Mouse (Mus musculus) thymus, adult 2 months (tissue): Measurements from ENCODE around the gene Itsn2. TPM values are rescaled to one million over a fixed set of nuclear protein-coding genes. Genes with fewer than 3 reads are reported as not detected.

Source experiments
- DNase-seq: peaks from one replicate; pipeline ENCODE4 v3.0.0; 2021
- H3K27ac ChIP-seq: fragments of 200-500 bp; 2 replicates; pipeline ENCODE4 v1.5.1; 2012; ENCODE audit warnings: low read length, control low read depth; ENCODE audit not compliant: control insufficient read depth, insufficient read depth
- H3K27me3 ChIP-seq: fragments of 200-500 bp; 2 replicates; pipeline ENCODE4 v1.6.1; 2012; ENCODE audit warnings: mild to moderate bottlenecking, low read length, moderate library complexity, mixed read lengths; ENCODE audit not compliant: control insufficient read depth, insufficient read depth
- H3K36me3 ChIP-seq: fragments of 200-500 bp; 2 replicates; pipeline ENCODE4 v1.6.1; 2012; ENCODE audit warnings: mild to moderate bottlenecking, low read length, moderate library complexity; ENCODE audit not compliant: control insufficient read depth, insufficient read depth
- H3K4me1 ChIP-seq: fragments of 200-500 bp; replicated peaks from 2 replicates; pipeline ENCODE4 v1.6.1; 2012; ENCODE audit warnings: low read length; ENCODE audit not compliant: control insufficient read depth, insufficient read depth
- H3K4me3 ChIP-seq: fragments of 200-500 bp; 2 replicates; pipeline ENCODE4 v1.5.1; 2012; ENCODE audit warnings: mild to moderate bottlenecking, low read length, control low read depth, moderate library complexity; ENCODE audit not compliant: control insufficient read depth, insufficient read depth
- CTCF ChIP-seq: fragments of 200-500 bp; IDR thresholded peaks from 2 replicates; pipeline ENCODE4 v1.5.1; 2012; ENCODE audit warnings: mild to moderate bottlenecking, control low read depth, low read length, moderate library complexity, borderline replicate concordance; ENCODE audit not compliant: control insufficient read depth, poor library complexity, insufficient read depth; ENCODE audit errors: extremely low read depth
- POLR2A ChIP-seq: fragments of 200-500 bp; IDR thresholded peaks from 2 replicates; pipeline ENCODE4 v1.6.1; 2012; ENCODE audit warnings: mild to moderate bottlenecking, low read length, control low read depth, moderate library complexity; ENCODE audit not compliant: control insufficient read depth, poor library complexity, insufficient read depth; ENCODE audit errors: extremely low read depth
- WGBS: fragments of 180-500 bp; shearing (Covaris S2); methylation state at CpG from one replicate; pipeline ENCODE4 v1.1.7; 2018; 5-methylcytosine and 5-hydroxymethylcytosine counted together
- polyA plus RNA-seq: library from polyadenylated mRNA; depleted of rRNA; stranded (reverse); fragments of >200 nt; gene quantifications from 2 replicates; pipeline ENCODE4 v1.2.3, GENCODE M21; 2012

The Itsn2 gene
- polyA plus RNA-seq, 1 experiment: 62.9 TPM

- Histone ChIP-seq H3K4me3 (no peak overlapping the region), H3K27me3 (no peaks in the 10 kb centered on the region), H3K27ac (no peak overlapping the region), H3K36me3 (no peaks in the 10 kb centered on the region), H3K4me1 (peaks cover 3% of the 10 kb centered on the region; the same call in 1 of the 2 replicates)
- TF ChIP-seq CTCF (no peak), POLR2A (no peak)
- WGBS: 89% methylated on average over 8 of the region's 8 CpGs
- no peak for DNase-seq
These were observed 6.4 kb downstream of the Itsn2 start for GRCm38 (mm10) chr12:4598666-4599428.

GRCm38 (mm10) chr12:4599713-4600112 is 7.3 kb downstream of the Itsn2 start:
- Histone ChIP-seq H3K27me3 (no peaks in the 10 kb centered on the region), H3K4me1 (peaks cover 3% of the 10 kb centered on the region; the same call in 1 of the 2 replicates), H3K4me3 (no peak overlapping the region), H3K36me3 (no peaks in the 10 kb centered on the region), H3K27ac (no peak overlapping the region)
- TF ChIP-seq CTCF (no peak), POLR2A (no peak)
- WGBS: 77% methylated on average over 4 of the region's 4 CpGs
- no peak for DNase-seq

DNA sequence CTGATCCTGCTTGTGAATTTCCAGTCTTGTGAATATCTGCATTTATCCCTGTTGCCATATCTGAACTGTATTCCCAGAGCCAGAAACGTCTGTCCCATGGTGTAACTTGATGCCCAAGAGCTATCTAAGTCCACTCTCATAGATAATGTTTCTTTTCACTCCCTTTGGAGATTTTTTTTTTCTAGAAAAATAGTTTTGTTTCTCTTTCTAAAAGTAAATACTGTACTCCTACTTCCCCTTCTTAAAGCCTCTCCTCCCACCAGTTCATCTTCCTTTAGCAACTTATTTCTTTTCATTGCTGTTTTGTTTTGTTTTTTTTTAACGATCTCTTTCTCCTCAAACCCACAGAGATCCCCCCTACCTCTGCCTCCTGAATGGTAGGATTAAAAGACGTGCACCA is 14.2 kb downstream of the Itsn2 start:
- no peak for TF ChIP-seq POLR2A
- TF ChIP-seq CTCF: no peak
- H3K27ac ChIP-seq: no peak overlapping the region
- no peaks in the 10 kb centered on the region for H3K27me3 ChIP-seq
- WGBS: 37% methylated on average over 3 of the region's 3 CpGs
- no peak for DNase-seq
- no peak overlapping the region for H3K4me3 ChIP-seq
- no peaks in the 10 kb centered on the region for H3K4me1 ChIP-seq
- no peaks in the 10 kb centered on the region for H3K36me3 ChIP-seq

DNA sequence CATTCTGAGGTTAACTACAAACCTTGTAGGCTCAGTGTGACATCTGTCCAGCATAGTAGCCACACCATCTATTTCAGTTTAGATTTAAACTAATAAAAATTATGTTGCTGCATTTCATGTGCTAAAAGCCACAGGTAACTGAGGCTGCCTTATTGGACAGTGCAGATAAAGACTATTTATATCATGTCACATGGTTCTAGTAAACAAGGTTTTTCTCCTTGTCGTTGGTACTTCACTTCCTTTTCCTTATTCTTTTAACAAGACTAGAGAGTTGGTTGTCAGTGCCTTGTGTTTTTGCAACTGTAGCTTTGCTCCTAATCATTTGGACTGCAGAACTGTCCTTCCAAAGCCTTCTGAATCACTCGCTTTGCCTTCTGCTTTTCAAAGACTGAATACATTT is 22.3 kb downstream of the Itsn2 start:
- no peak overlapping the region for H3K27ac ChIP-seq
- H3K4me3 ChIP-seq: no peak overlapping the region
- H3K27me3 ChIP-seq: no peaks in the 10 kb centered on the region
- DNase-seq: no peak
- TF ChIP-seq POLR2A: no peak
- no peak for TF ChIP-seq CTCF
- H3K4me1 ChIP-seq: no peaks in the 10 kb centered on the region; the same call in 1 of the 2 replicates
- H3K36me3 ChIP-seq: no peaks in the 10 kb centered on the region
- WGBS: 52% methylated on average over 2 of the region's 2 CpGs

DNA sequence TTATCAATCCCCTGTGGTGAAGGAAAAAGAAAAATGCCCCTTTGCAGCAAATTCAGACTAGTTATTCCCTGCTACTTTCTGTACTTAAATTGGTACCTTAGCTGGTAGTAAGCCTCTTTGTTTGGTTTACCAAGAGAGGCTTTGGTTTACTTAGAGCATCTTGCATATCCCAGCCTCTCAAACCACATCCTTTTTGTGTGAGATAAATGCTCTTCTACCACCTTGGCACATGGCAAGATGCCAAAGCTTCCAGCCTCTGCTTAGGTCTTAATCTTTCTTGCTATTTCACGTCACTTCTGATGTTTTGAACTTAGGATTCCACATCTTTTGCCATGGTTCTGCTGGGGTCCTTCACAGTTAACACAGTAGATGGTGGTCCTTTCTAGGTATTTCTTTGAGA is 31.8 kb downstream of the Itsn2 start:
- peak; percentile 11 for DNase-seq
- no peaks in the 10 kb centered on the region for H3K4me1 ChIP-seq
- no peak for TF ChIP-seq POLR2A
- TF ChIP-seq CTCF: no peak
- H3K4me3 ChIP-seq: no peak overlapping the region
- peaks cover 8% of the 10 kb centered on the region for H3K36me3 ChIP-seq
- H3K27me3 ChIP-seq: no peaks in the 10 kb centered on the region
- 28% methylated on average over 1 of the region's 1 CpGs for WGBS
- H3K27ac ChIP-seq: no peak overlapping the region

DNA sequence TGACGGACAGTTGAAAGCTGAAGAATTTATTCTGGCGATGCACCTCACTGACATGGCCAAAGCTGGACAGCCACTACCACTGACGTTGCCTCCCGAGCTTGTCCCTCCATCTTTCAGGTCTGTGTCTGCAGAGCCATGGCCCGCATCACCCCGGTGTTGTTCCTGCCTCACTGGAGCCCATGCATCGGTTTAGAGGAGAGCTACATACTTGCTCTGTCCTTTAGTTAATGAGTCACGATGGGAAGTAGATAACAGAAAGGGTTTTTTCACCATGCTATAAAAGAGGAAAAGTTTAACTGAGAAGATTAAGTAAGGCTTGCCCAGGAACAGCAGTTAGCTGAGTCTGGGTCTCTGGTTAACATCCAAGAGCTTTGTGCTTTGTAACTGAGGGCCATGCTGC is 40.5 kb downstream of the Itsn2 start:
- no peaks in the 10 kb centered on the region for H3K4me1 ChIP-seq
- H3K27me3 ChIP-seq: no peaks in the 10 kb centered on the region
- no peak for DNase-seq
- no peak overlapping the region for H3K4me3 ChIP-seq
- TF ChIP-seq POLR2A (no peak), CTCF (no peak)
- WGBS: 97% methylated on average over 8 of the region's 8 CpGs
- no peak overlapping the region for H3K27ac ChIP-seq
- peaks cover 85% of the 10 kb centered on the region for H3K36me3 ChIP-seq
